Mouse (Mus musculus) 3T3-L1 (cell line): Measurements from ENCODE around the gene Akap7.
"Not testable (repeated sequence)": the region's sequence is repeated elsewhere in the genome, so short reads cannot be mapped to it uniquely, and the experiment has no call there.

Experiments
- DNase-seq: peaks from one replicate; pipeline ENCODE4 v3.0.0-alpha.2; 2015; ENCODE audit warnings: low read depth, low spot score

The Akap7 gene

DNA sequence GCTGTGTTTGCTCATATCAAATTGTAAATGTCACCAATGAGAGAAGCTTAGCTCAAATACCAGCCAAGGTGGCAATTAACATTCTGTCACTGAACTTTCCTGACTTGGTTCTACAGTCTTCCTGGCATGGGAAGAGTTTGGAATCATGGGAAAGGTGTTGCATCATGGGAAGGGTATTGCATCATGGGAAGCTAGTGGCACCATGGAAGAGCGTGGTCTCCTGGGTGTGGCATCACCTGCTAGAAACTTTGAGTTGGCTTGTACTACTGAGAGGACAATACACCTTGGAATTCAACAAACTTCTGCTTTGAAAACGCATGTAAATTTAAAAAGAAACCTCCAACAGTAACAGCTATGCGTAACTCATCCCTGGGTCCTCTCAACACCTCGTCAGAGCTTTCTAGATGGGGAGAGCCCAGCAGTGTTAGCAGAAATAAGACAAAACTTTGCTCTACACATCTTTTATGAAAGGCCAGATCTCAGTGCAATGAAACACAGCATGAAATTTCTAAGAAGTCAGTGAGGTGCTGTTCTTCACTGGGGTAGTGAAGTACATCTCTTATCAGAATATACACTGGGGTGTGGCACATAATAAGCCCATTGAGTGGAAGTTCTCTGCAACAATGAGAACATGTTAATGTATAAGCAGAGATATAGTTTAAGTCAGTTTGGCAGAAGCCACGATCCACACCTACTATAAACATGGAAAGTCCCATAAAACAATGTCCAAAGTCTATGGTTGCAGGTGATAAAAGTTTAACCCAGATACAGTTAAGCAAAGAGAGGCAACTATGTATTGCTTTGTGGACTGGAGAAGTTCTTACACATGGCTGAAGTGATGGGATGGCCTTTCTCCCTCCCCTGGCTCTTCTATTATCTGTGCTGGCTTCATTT lies 115.2 kb downstream of the Akap7 start:
- DNase-seq, result no peak

DNA sequence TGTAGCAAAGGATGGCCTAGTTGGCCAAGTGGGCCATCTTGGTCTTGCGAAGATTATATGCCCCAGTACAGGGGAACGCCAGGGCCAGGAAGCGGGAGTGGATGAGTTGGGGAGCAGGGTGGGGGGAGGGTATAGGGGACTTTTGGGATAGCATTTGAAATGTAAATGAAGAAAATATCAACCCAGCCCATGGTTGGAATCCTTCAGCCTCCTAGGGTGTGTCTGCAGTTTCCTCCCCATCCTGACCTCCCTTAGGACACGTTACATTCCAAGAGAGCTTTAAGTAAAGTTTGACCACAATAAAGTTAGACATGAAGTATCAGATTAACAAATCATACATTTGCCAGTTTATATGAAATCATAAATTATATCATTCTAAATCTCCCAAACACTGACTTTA lies 116.5 kb downstream of the Akap7 start:
- no peak for DNase-seq

GRCm38 (mm10) chr10:25186240-25186639 lies 121.4 kb downstream of the Akap7 start:
- DNase-seq, result not testable (repeated sequence)

GRCm38 (mm10) chr10:25185691-25186090 lies 122.0 kb downstream of the Akap7 start:
- DNase-seq, result no peak

DNA sequence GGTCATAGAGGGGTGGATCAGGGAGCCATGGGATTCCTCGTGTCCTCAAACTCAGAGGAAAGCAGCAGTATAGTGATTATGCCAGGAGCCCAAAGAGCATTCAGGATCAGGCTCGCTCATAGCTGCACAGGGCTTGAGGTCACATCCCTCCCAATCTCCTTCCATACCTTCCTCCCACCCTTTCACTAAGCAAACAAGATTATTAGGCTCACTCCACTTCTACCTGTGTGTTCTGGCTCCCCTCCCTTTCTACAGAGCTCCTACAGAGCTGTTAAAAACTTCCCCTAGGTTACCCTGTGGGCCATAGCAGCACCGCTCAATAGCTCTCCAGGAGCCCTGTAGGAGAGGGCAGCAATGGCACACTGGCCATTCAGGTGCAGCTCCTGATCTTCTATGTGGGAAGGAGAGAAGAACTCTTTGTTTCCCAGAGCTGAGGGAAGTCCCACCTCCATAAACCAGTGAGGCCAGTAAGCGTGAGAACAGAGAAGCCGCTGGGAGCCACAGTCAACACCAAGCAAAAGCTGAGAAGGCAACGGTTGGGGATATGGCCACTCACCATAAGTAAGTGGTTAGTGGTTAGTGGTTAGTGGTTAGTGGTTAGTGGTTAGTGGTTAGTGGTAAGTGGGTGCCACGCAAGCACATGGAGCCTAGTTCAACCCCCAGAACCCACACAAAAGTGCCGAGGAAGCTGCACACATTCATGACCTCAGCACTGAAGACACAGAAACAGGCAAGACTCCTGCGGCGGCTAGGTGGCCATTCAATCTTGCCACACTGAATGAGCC lies 122.7 kb downstream of the Akap7 start:
- DNase-seq, result no peak

GRCm38 (mm10) chr10:25183271-25183670 lies 124.4 kb downstream of the Akap7 start:
- no peak for DNase-seq

GRCm38 (mm10) chr10:25179030-25179429 lies 128.6 kb downstream of the Akap7 start:
- DNase-seq, result no peak

- no peak for DNase-seq
Observed at GRCm38 (mm10) chr10:25177270-25177669, 130.4 kb downstream of the Akap7 start.

DNA sequence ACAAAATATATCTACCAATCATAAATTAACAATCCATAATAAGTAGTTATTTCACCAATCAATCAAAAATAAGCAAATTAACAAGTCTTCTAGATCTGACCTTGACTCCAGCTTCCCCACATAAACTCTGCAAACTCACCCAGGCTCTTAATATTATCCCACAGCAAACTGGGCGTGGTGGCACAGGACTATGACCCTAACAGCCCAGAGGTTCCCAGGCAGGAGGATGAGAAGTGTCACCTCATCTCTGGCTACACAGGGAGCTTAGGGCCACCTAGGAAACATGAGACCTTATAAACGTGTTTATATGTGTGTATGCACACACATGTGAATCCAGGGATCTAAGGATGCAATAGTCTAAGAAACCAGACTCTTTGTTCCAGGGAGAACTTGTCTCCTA lies 132.8 kb downstream of the Akap7 start:
- DNase-seq, result no peak

DNA sequence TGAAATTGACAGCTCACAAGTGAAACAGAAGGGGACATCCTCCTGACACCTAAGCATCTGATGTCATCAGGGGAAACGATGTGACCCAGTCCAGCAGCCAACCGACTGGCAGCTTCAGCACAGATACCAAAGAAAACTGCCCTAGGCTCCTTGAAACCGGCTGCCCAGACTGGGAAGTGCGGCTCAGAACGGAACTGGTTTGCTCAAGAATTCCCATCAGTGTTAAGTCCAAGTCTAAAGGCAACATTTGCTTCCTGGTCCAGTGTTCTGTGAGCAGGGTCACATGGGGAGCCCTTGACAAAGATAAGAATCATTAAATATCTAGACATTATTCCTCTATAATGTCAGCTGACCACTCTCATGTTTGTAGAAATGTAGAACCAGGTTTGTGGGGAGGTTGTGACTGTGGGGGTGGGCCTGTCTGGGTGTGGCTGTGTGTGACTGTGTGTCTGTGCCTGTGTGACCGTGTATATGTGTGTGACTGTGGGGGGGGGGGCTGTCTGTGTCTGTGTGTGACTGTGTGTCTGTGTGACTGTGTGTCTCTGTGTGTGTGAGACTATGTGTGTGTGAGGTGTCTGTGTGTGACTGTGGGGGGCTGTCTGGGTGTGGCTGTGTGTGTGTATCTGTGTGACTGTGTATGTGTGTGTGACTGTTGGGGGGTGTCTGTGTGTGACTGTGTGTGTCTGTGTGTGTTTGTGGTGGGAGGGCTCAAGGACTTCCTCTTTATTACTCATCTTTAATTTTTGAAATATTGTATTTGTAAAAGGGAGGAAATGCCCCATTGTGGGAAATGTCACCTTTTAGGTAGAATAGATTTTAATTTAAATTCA lies 140.1 kb downstream of the Akap7 start:
- no peak for DNase-seq

DNA sequence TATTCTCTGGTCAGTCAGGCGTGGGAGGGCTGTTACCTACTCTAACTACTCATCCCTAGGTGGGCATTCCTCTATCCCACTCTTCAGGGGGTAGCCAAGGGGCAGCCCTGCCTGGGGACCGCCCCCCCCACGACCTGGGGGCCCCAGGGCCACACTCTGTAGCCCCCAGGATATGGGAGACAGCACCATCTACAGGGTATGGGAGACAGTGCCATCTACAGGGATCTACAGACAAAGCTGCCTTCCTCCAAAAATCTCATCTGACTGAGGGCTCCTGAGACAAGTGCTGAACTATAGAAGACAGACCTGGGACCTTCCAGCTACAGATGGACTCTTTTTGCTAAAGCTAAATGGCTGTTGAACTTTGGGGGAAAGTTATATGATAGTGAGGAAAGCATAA lies 144.2 kb downstream of the Akap7 start:
- DNase-seq, result not testable (repeated sequence)

DNA sequence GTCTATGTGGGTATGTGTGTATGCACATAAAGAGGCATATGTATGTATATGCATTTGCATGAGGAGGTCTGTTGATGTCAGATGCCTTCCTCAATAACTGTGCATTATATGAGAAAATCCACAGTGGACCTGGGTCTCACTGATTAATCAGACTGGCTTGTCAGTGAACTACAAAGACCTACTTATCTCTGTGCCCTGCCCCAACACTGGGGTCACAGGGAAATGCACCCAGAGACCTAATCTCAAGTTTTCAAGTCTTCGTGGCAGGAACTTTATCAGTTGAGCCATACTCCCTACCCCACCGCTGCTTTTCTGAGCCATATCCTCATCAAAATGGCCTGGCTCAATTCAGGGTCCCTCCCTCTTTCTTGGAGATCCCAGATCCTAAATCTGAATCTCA lies 146.0 kb downstream of the Akap7 start:
- DNase-seq, result no peak

- DNase-seq, result no peak
Observed at GRCm38 (mm10) chr10:25158651-25159050, 149.0 kb downstream of the Akap7 start.

GRCm38 (mm10) chr10:25157339-25157738 lies 150.3 kb downstream of the Akap7 start:
- no peak for DNase-seq

DNA sequence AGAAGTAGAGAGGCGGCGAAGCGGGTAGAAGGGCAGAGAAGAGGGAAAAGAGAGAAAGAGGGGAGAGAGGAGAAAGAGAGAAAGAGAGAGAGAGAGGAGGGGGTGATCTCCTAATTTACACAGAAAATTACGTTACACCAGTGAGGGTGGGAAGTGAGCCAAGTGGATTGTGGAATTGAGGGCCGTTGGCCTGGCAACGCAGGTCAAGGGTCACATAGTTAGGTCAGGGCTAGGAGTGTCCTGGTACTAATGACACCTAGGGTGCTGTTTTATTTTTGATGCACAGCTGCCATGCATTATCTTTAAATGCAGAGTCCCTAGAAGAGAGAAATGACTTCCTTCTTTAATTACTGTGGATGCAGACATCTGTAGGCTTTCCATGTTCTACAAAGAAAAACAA lies 153.4 kb downstream of the Akap7 start:
- DNase-seq, result no peak

DNA sequence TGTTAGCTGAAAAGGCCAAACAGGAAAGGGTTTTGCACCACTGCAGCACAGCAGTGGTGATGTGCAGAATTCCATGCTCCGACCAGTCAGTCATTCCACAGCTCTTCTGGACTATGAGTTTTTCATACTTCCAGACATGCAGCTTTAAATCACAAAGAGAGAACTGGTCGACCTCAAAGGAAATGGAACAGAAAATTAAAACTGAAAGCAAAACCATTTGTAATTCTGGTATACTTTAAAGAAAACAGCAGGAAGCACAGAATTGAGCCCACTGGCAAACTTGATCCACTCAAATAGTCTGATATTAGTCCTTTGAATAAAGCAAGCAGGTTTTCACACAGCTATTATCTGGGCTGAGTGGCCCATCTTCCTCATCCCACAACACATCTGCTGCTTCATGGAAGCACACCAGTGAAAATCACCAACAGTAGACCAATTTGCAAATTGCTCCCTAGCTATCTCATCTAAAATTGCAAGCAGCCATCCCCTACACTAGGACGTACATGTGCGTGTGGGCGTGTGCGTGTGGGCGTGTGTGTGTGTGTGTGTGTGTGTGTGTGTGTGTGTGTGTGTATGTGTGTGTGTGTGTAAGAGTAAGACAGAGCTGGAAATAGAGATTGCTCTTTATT lies 156.4 kb downstream of the Akap7 start:
- no peak for DNase-seq

DNA sequence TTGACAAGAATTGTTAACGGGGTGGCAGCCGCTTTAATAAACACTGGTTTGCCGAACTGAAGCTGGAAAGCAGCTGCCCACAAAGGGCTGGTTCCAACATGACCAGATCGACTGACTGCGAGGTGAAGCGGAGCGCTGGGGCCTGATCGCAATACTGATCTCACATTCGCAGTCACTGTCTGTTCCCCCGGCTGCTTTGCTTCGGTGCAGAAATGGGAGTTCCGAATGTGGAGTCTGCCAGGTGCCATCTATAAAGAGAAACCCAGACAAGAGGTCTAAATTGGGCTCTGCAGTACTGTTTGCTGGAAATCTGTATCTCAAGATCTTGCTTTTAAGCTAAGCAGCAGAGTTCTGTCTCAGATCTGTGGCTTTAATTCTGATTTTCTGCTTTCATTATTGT lies 161.8 kb downstream of the Akap7 start:
- no peak for DNase-seq

DNA sequence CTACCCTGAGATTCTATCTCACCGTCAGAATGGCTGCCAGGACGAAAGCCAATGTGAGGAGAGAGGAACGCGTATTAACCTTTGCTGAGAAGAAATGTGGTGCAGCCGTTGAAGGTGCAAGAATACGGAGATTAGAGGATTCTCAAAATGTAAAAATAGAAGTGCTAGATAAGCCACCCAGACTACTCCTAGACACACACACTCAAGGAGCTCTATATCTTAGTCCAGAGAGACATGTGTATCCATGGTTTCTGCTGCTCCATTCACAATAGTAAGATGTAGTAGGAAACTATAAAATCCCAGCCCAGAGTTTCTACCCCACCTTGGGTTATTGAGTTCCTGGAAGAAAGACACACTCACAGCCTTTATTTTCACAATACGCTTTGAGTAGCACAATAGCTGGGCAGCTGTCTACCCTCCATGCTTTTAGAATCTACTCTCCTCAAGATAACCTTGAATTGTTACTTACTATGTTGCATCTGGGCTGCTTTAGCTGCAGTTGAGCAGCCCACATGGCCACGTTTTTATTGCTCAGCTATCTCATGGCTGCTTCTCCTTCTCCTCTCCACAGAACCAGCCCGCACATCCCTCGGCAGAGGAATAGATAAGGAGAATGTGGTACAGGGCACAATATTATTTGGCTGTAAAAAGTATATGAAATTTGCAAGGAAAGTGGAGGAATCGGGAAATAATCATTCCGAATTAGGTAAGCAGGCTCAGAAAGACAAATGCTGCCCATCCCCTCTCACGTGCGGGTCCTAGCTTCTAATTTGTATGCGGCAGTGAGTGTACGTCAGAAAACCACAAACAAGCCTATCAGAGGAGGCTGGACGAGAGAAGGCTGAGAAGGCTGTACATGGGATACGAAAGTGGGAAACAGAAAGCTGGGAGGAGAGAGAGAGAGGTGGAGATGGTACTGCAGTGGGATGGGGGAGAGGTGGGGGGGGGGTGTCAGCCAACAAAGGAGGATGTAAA lies 162.6 kb downstream of the Akap7 start:
- no peak for DNase-seq

DNA sequence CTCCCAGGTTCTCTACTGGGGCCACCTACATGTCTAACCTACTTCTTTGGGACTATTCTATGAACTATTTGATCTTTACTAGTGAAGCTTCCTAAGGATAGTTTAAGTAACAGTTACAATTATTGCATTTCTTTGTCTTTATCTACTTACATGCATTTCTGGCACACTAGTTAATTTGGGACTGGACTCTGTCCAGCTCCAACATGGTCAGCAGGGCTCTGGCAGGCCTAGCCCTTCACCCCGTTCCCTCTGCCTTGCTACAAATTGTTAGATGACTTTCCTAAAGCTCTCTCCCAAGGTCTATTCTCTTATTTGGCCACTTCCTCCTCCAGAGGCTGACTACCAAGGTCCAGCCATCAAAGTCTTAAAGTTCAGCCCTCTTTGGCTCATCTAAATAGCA lies 165.9 kb downstream of the Akap7 start:
- no peak for DNase-seq

DNA sequence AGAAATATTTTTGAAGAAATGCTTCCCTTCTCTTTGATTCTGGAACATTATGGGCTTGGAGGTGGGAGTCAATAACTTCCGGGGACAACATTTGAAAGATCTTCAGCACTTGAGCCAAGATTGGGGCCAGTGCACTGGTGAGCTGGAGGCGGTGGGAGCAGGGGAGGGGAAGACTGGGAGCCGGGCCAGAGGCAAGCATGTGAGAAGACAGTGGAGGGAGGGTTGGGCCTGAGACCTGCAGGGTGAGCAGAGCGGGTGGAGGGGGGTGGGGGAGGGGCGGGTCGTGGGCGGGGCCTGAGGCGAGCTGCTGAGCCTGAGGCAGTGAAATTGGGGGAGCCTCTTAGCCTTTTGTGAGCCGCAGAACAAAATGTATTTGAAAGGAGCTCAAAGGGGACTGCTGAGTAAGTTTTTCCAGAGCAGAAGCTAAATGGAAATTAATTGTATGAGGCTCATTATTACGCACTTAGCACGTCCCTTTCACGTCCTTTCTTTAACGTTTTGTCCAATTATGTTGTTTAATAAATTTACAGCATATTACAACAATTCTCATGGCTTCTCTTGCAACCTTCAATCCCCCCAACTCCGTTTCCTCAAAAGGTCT lies 167.4 kb downstream of the Akap7 start:
- DNase-seq, result no peak
